Mouse (Mus musculus) cerebellum, adult (tissue): ENCODE measurements at regions not wholly inside any gene's neighbourhood (a gene's known extent, or its start where the extent isn't known, plus 50 kb on each side); places are given as distances from the start of the nearest gene placed in this dataset.
"Not testable (repeated sequence)": the region's sequence is repeated elsewhere in the genome, so short reads cannot be mapped to it uniquely, and the experiment has no call there.

ENCODE experiments used
- ATAC-seq: cut with Nextera tagmentation; 2 replicates; pipeline ENCODE4 v1.9.2; 2017; ENCODE audit warnings: mild to moderate bottlenecking, moderate library complexity, mixed read lengths; ENCODE audit not compliant: insufficient number of reproducible peaks, low FRiP score, low TSS enrichment

DNA sequence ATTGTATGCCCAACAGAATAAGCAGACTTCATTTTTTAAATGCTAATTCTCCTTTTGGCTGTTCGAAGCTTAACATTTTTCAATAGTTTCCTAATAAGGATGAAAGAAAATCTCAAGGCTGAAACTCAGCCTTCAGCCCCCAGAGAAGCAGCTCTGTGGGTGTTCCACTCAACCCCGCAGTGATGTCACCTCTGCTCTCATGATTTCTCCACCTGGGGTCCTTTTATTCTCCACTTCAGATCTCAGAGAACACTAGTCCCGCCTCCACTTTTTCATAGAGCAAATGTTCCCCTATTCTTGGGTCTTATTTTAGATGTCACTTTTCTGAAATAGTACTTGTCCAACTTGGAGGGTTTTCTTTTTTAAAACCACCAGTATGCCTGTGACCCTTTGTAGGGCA is 567.3 kb downstream of the Cntn3 start:
- no peak for ATAC-seq

DNA sequence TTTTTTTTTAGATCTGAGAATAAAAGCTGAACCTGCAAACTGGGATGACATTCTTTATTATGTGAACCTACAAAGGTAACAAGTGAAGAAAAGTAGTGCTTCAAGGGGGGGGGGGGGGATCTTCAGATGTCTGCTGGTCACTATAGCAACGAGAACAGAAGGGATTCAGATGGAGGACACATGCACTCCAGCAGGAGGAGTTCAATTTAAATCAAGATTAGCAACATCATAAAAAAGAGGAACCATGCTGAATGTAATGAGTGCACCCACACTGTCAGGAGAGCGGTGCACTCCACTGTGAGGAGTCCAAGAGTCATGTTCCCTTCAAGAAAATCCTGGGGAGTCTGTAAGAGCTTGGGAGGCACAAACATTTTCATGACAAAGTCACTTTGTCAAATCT is 574.7 kb downstream of the Cntn3 start:
- no peak for ATAC-seq

DNA sequence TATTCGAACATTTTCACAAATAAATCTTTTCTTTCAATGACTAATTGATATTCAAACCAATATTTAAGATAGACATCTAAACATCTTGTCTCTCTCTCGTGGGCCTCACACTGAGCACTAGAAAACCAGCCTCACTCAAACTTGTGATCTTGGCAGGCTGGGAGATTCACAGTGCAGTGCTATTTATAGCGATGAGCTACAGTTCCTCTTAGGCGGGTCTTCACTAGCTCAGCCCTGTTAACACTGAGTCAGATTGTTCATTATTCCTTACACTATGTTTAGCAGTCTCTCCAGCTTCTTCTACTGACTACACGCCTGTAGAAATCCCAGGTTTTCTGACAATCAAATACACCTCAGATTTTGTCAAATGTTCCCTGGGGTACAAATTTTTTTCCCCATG is 575.3 kb downstream of the Cntn3 start:
- no peak for ATAC-seq

DNA sequence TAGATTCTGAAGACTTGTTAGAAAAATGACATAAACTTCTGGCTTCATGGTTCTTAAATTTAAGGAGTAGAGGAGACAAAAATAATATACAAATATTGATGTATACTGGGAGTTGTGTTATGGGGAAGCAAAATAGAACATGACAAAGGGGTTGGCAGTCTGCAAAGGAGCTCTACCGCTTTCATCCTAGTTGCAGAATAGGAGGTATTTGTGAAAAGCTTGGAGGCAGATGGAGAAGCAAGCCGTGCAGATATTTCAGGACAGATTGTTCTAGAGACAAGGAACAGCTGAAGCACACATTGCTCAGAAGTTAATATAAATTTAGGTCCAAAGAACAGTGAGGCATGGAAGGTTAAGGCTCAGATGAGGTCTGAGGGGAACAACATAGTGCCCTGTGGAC is 580.1 kb downstream of the Cntn3 start:
- no peak for ATAC-seq

DNA sequence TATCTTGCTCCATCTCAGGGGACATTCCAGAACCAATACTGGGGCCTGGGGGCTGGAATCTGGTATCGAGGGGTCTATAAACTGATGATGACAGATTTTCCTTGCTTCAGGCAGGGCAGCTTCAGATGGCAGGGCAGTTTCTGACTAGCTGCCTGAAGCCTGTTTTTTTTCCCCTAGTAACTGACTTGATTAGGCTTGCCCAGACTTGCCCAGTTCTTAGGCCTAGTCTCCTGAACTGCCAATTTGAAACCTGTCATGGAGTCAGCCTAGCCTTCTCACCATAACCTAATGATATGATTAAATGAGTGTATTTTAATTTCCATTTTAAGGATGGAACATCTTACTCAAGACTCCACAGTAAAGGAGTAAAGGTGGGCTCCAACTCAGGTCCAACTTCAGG is 591.2 kb downstream of the Cntn3 start:
- ATAC-seq, result no peak

DNA sequence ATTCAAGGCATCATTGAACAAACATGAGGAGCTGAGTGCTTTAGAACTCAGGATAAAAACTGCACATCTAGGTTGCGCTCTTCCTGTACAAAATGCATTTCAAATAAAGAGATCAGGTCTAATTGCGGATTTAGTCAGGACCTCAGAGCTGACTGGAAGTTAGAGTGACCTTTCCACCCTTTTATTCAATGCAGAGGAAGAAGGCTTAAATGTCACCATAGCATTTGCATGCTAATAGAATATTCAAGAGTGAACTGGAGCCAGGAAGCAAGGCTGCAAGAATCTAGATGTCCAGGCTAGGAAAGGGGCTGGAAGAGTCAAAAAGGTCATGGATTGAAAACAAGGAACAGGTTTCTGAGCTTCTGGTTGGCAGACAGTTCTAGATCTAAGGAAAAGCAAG is 593.7 kb downstream of the Cntn3 start:
- ATAC-seq, result no peak

DNA sequence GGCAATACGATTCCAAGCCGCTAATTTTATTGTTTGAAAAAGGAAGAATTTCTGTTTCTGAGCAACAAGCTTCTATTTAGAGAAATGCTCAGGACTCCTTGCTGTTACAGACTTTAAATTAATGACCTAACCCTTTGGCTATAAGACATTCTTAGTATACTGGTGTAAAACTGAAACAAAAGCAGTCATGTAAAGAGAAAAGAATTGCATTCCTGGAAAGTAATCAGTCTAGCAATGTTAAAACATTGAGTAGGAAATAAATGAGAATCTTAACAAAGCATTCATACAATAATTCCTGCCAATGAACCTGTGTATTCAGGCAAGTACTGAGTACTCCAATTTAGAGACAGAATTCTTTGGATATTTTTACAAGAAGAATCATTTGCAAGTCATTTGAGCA is 587.2 kb upstream of the Pdzrn3 start:
- no peak for ATAC-seq

DNA sequence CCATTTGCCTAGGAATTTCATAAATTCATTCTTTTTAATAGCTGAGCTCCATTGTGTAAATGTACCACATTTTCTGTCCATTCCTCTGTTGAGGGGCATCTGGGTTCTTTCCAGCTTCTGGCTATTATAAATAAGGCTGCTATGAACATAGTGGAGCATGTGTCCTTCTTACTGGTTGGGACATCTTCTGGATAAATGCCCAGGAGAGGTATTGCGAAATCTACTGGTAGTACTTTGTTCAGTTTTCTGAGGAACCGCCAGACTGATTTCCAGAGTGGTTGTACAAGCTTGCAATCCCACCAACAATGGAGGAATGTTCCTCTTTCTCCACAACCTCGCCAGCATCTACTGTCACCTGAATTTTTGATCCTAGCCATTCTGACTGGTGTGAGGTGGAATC is 583.8 kb upstream of the Pdzrn3 start:
- ATAC-seq, result not testable (repeated sequence)

DNA sequence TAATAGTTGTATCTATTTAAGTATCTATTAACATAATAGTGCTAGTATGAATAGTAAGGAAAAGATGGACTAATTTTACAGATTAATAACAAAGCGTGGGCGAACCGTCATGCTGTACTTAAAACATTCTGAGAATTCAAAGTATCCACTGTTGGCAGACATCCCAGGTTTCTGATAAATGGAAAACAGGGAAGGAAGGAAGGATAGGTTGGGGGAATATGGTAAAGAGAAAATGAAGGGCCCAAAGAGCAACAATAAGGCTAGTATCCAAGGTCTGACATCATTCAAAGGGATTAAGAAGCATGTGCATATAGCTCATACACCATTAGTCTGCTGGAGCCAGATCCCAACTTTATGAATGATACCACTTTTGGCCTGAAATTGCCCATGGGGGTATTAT is 572.0 kb upstream of the Pdzrn3 start:
- ATAC-seq, result no peak

DNA sequence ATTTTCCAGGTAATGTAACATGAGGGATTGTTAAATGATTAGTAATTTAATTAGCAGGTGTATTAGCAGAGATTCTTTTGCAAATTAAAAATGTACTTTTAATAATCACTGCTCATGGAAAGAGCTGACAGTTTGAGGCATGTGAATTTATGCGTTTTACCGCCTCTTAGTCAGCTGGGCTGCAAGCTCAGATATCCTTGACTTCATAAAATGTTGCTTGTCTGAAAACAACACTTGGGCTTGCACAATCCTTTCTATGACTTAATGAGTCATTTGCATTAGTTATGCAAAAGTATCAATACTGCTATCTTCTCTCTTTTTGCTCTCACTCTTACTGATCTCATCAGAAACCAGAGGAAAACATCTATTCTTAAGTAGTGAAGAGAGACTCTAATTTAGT is 571.3 kb upstream of the Pdzrn3 start:
- no peak for ATAC-seq

DNA sequence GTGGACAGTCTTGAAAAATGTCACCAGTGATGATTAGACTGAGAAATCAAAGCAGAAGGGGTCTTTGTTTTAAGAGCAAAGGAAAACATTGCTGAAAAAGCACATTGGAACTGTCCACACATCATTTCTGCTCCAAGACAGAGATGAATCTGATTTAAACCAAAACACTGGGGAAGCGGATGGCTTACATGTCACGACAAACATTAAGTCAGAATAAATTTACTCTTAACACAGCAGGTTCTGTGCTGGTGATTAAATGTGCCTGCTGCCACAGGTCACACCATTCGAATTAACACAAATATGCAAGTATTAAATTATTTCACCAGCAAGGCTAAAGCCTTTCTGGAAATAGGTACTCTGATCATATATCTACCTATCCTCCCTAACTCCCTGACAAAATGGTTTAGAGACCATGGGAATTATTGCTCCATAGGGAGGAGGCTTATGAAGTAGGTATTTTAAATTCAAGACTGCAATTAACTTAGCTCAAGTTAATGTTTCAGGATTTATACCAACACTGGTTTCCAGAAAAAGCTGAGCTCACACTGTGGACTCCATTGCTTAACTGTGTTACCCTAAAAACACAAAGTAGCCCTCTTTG is 562.7 kb upstream of the Pdzrn3 start:
- ATAC-seq, result no peak

DNA sequence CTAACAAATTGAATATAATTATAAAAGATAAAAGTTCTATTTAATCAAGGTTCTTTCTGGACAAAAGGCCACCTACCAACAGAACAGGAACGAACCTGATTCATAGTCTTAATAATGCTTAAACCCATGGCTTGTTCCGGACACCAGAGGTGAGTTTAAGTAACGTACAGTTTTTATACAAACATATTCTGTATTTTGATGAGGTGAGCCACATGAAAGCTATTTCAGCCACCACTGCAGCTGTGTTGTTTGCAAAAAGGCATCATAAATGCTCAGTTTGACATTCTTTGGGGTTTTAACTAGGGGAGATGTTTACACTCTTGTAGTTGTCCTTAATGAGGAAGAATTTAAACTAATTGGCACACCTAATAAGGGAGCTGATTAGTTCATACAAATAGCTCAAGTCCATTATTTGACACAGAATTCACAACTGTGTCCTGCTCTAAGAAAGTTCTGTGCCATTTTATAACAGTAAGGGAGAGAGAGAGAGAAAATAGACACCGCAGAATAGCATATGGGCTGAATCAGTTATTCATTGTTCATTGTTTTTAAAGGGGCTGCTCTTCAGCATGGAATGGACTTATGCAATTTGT is 560.8 kb upstream of the Pdzrn3 start:
- no peak for ATAC-seq

DNA sequence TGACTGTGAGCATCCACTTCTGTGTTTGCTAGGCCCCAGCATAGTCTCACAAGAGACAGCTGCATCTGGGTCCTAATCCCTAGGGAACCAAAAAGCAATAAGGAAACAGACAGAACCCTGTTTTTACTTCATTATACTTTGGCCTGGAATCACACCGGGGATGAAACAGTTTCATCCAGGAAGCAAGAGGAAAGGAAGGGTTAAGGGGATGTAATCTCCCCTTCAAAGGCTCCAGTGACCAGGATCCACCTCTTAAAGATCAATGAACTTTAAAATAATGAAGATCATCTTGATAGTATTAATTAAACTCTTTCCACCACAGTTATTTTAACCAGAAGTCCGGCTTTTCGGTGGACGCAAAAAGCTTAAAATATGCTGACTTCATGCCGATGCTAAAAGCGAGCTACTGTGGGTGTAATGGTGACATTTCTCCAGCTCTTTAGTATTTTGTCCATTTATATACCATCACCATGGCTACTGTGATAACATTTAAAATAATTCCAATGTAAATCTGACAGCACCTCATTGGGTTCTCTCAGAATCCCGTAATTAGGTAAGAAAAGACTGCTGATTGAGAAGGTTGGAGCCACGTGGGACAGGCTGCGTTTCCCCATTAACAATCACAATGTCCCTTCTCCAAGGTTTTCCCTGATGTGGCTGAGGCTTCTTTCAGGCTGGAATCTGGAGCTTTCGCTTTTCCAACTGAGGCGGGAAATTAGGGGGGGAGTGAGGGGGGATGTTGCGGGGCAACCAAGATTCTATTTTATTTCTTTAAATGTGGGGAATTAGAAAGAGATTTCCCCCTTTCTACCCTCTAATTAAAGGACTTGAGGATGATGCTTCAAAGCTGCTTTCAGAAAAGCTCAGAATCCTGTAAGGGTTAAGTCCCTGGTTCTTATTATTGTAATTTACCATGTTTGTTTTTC is 560.0 kb upstream of the Pdzrn3 start:
- ATAC-seq, result no peak

DNA sequence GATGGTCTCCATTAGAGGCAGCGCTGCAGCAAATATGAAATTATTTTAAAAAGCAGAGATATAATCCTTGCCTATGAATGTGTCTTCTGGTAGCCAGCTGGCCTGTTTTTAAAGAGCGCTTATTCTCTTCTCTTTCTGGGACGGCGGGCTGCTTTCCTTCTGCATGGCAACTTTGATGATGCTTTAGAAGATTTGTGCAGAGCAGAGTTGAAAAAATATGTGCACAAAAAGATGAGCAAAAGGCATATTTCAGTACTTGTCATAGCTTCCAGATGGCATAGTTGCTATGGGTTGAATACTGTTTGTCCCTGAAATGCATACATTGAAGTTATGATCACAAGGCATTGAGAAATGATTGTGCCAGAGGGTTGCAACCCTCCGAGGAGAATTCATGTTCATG is 554.1 kb upstream of the Pdzrn3 start:
- no peak for ATAC-seq

DNA sequence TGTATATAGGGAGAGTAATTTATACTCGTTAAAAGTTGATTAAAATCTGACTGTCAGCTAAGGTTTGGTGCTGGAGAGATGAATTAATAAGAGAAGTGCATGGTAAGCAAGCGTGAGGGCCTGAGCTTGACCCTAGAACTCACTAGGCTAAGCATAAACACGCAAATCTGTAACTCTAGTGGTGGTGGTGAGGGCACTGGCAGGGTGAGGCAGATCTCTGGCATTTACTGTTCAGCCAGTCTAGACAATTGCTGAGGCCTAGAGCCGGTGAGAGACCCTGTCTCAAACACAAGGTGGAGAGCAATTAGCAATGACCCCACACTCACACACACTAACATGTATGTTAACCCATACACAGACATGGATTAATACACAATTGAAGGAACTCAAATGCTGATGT is 544.0 kb upstream of the Pdzrn3 start:
- ATAC-seq, result no peak

DNA sequence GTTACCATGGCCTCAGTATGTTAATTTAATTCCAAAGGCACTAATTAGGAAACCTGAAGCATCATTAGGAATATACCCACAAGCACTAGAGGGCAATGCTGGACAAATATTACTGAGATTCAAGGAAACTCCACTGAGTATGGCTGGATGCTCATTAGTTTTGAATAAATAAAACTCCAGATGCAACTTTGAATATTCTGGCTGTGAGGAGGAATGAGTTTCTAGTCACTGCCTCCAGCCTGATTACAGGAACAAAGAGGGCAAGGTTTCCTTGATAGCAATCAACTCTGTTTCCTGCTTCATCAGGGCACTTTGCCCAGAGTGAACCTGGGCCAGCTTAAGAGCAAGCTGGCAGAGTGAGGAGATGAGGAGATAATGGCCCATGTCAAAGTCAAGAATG is 543.5 kb upstream of the Pdzrn3 start:
- 0 out of 2 replicates have a peak, but pooled peaks have one; percentile 49 for ATAC-seq

DNA sequence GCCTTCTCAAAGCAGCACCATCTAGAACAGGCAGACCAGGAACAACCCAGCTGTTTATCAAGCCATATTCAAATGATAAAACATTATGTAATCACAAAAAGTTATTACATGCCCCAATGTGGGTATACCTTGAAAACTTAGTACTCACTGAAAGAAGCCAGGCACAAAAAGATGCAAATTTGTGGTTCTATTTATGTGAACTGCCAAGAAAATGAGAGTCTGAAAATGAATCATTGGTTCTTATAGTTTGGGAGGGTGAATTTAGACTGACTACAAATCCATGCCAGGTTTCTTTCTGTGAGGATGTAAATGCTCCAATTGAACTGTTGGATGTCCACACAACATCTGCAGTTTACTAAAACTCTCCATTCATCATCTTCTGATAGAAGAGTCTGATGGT is 541.2 kb upstream of the Pdzrn3 start:
- ATAC-seq, result no peak

DNA sequence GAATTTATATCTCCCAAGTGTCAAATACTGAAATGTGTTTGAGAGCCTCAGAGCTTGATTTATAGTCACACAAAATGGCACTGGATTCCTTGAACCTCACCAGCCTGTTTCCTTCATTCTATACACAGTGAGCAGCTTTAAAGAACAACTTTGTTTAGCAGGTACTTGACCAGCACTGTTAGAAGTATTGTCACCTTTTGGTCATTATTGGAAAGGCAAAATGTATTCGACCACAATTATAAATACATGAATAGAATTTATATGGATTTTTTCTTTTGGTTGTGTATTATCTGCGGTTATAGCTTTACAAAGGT is 527.3 kb upstream of the Pdzrn3 start:
- no peak for ATAC-seq

DNA sequence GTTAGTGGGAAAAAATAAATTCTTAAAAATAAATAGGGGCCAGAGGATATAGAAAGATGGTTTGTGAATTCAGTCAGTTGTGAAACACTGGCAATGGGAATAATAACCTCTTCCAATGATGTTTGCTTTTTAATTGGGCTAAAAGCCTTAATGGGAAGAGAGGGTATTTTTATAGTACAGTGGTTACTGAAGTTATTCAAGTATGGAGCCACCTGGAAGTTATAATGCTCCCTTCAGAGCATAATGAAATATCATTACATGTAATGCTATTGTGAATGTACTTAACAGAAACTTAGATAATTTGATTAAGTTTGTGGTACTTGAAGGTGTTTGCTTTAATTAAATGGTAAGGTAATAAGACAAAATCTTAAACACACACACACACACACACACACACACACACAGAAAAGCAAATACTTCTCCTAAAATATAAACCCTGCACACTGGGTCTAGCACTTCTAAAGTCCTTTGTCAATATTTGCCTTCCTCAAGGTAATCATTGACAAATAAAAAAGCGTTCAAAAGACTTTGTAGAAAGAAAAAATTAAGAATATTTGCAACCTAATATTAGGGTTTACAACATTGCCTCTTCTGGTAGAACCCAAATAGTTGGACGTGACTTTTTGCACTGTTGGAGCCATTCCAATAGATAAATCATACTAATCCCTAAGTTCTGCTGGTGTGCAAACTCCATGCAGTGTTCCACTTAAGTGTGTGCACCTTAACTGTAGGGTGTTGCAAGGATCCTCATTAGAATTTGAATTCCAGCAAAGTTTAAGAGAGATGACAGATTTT is 526.7 kb upstream of the Pdzrn3 start:
- no peak for ATAC-seq

DNA sequence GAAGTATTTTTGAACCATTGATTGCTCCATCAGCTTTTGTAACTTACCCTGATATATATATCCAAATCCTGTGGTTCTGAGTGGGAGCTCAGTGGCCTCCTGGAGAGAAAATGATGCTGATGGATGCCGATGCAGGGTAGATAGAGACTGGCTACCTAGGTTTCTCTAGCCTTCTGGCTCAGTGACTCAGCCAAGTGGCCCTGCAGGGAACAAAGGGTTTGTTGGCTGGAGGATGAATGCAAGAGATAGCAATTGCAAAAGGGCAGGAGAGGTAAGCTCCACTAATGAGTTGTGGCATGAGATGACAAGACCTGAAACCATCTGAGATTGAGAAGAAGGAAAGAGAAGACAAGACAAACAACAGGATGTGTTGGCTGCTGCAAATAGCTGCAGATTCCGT is 524.6 kb upstream of the Pdzrn3 start:
- peak; percentile 31; the same call in 1 of the 2 replicates for ATAC-seq

DNA sequence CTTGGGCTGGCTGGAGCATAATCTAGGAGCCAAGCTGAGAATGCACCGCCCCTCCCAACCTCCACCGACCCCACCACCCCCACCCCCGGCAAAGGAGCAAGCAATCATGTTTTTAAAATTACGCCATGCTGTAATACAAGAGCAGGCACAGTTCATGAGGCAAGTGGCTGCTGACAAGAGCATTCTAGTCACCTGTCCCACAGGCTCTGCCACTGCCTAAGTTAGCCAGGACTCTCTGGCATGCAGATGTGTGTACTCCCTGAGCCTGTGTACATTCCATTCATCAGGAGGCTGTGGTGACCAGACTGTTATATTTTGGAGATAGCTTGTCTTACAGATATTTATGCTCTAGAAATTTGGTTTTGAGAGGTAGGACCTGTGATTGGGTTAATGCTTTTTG is 520.8 kb upstream of the Pdzrn3 start:
- ATAC-seq, result no peak
